Mouse (Mus musculus) right cerebral cortex, postnatal 4 days (tissue): Measurements from ENCODE around the gene Aqp9.

ENCODE experiments used
- DNase-seq: peaks from one replicate; pipeline ENCODE4 v3.0.0-alpha.2; 2022

Aqp9 gene

DNA sequence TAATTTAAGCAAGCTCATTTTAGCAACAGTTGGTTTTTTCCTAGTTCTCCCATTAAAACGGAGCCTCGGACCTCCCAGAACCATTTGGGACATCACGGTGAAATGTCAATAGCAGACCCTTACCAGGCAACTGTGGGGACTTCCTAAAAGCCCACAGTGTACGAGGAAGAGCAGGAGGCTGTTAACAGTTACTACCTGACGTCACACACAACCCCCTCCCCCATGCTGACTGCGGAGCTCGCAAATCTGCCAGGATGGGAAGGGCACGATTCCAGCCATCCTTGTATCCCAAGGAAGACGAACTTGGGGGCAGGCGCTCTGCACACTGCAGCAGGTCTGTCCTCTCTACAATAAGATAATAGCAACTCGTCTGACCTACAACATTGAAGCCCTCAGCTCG lies at the start of gene Aqp9:
Aqp9 (minus strand) TSS at position 172 of the 400 bp plus-strand sequence.
- peak; percentile 18 for DNase-seq

- no peak for DNase-seq
These were observed 49.3 kb upstream of the Aqp9 start for GRCm38 (mm10) chr9:71217793-71218095.

DNA sequence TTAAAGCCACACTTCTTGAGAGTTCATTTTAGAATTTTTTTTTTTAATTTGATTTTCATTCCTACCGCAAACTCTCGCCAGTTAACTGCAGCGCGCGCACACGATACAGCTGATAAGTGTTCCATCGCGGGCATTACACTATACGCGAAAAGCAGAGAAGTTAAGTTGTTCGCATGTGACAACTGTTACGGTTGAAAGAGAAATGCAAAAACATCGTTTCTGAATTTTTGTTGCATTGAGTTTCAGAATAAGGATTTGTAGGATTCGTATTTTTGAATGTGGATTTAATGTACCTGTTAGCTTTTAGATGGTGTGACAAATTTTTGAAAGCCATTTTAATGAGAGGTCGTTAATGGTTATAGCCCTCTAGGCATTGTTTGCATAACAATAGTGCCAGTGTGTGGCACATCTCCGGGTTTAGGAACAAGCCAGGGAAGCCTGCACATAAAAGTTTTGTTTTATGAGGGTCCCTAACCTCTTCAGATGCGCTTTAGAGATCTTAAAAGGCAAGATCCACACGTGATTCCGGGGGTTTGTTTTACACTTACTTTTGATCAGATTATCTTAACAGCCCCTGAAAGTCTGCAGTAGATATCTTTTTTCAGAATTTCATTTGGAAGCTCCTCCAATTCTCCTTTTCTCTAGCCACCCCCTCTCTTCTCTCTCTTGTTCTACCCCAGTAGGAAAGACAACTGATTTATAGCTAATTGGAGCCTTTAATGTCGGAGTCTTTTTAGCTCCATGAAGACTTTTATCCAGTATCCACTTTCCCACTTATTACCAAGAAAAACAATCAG lies 48.7 kb upstream of the Aqp9 start:
- peak; percentile 11 for DNase-seq

DNA sequence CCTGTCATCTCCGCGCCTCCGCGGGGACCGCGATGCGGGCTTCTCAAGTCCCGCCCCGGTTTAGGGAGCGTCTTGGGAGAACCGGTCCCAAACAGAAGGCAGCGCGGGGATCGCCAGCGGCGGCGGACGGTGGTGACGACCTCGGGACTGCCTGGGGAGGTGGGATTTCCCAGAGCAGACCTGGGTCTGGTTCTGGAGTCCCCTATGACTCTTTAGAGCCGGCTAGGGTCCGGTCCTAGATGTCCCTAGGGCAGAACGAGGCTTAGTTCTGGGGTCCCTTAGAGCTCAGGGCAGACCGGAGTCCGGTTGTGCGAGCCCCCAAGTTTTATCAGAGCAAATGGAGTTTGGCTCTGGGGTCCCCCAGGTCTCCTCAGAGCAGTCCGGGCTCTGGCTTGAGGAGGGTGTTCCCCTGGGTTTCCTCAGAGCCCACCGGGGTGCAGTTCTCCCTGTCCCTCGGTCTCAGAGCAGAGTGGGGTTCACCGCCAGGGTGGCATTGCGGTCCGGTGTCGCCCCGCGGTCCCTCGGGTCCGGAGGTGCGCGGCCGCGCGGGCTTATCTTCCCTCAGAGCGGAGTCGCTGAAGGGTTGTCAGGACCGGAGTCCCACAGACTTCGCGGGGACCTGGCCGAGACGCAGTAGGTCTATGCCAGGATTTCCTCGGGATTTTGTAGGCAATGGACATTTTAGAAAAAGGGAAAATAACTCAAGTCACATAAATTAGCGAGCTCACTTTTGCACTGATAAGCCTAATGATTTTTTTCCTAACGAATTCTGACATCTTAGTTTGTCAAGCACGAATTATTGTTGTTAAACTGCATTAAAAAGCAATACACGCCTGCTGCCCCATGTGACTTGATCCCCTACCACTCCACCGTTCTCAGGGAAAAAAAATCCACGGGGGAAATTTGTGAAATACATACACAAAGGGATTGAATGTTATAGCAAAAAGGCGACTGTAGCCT lies 47.8 kb upstream of the Aqp9 start:
- DNase-seq = peak; percentile 13

DNA sequence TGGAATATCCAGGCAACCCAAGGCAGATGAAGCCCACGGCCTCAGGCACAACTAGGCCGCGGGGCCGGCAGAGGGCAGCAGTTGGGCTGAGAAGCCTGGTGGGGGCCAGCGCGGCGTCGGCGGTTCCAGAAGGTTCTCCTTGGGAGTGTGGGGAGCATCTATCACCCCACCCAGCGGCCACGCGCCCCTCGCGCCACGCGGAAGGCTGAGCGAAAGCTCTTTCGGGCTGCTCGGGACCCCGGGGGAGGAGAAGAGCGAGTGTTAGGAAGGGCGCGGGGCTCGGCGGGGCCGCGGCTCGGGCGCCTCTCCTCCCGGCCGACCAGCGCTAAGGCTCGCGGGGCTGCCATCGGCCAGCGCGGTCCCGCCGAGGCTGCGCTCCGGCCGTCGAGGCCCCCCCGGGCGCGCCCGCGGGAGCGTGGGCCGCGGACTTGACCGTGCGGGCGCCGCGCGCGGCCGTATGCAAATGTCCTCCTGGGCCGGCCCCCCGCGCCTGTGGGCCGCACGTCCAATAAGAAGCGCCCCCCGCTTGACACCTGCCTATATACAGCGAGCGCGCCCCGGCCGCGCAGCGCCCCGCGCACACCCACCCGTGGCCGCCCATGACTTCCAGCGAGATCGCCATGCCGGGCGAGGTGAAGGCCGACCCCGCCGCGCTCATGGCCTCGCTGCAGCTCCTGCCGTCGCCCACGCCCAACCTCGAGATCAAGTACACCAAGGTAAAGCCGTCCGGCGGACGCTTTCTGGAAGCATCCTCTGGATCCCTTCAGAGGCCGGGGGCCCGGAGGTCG lies 47.0 kb upstream of the Aqp9 start, which contains the start of gene Aldh1a2:
Aldh1a2 (plus strand) TSS at position 542 of the 788 bp plus-strand sequence.
- DNase-seq = peak; percentile 60

GRCm38 (mm10) chr9:71213636-71214035 lies 45.2 kb upstream of the Aqp9 start:
- no peak for DNase-seq

GRCm38 (mm10) chr9:71210870-71211269 lies 42.4 kb upstream of the Aqp9 start:
- peak; percentile 34 for DNase-seq

DNA sequence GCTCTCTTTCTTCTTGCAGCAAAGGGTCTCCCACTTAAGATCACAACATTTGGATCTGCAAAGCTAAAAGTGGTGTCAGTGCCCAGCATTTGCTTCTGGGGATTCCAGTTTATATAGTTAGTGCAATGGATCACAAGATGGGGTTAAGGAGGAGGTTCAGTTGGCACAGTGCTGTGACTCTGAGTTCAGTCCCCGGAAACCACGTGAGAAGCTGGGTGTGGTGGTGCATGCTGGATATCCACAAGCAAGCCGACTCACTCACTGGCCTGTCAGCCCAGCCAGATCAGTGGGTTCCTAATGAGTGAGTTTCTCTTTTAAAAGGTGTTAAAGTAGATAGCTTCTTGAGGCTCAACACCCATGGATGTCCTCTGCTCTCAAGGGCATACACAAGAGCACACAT lies 40.8 kb upstream of the Aqp9 start:
- no peak for DNase-seq

- DNase-seq = no peak
These were observed 33.8 kb upstream of the Aqp9 start for GRCm38 (mm10) chr9:71202265-71202664.

DNA sequence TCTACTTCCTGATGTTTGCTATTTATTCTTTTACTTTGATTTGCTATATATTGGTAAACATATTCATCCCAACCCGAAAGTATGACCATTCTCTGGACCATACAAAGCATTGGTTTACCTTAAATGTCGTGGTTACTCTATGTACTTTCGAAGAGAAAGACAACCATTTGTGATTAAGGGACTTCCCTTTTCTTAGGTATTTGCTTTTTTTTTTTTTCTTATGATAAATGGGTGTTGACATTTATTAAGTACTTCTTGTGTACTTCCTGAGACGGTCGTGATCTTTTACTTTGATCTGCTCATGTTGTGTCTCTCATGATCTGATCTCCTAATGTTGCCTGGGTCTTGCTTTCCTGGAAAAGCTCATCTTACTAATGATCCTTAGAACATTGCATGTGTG lies 30.3 kb upstream of the Aqp9 start:
- DNase-seq = no peak

DNA sequence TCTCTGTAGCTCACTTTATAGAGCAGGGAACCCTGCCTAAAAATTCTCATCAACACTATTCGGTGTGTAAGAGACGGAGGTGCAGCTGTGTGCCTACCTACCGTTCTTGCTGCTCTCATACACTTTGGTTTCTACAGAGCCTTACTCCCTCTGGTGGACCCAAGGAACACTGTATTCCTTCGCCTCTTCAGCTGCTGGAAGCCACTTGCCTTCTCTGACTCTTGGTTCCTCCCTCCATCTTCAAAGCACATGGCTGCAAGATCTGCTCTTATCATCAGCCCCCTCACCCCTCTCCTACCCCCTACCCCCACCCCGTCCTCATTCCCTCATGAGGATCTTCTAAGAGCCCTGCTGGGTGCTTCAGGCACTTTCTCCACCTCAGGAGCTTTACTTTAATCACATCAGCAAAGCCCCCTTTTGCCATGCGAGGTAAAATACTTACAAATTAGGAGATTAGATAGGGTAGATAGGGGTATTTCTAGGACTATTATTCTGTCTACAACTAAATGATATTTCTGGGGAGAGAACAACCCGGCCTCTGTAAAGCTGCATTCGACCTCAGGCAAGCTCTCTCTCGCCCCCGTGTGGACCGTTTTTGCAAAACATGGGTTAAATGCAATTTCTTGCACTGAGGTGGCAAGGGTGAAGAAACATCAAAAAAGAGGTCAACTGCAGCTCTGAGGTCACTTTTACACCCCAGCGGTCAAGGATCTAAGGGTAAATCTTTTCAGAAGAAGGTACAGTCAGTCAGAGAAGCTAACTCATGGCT lies 20.3 kb upstream of the Aqp9 start:
- peak; percentile 84 for DNase-seq

GRCm38 (mm10) chr9:71187396-71187795 lies 18.9 kb upstream of the Aqp9 start:
- no peak for DNase-seq

DNA sequence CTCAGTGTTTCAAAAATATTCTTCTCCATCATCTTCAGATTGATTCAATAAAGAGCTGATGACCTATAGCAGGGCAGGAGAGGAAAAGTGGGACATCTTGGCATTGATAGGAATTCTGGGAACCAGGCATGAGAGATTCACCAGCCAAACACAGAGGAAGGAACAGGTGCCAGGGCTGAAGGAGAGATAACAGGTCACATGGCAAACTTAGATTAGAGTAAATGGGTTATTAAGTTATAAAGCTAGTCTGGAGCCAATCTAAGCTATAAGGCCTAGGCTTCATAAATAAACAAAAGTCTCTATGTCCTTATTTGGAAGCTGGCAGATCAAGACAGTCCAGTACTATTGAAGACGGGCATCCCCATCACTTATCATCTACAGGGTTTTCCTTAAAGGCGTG lies 17.3 kb upstream of the Aqp9 start:
- DNase-seq = no peak

DNA sequence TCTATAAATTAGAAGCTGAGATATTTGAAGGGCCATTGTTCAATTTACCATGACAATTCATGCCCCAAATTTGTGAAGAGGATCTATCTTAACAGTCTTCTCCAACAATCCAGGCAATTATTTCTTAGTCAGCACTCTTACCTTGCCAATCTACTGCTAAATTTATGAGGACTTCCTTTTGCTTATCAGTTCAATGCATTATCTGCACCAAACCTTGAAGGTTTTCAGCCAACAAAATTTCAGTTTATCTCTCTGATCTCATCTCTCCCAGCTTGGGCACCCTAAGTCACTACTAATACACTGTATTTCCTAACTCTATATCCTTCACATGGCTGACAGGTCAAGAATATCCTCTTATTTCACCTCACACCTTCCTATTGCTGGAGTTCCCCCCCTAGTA lies 16.8 kb upstream of the Aqp9 start:
- no peak for DNase-seq

- DNase-seq = peak; percentile 13
These were observed 11.7 kb upstream of the Aqp9 start for GRCm38 (mm10) chr9:71179964-71180700.

DNA sequence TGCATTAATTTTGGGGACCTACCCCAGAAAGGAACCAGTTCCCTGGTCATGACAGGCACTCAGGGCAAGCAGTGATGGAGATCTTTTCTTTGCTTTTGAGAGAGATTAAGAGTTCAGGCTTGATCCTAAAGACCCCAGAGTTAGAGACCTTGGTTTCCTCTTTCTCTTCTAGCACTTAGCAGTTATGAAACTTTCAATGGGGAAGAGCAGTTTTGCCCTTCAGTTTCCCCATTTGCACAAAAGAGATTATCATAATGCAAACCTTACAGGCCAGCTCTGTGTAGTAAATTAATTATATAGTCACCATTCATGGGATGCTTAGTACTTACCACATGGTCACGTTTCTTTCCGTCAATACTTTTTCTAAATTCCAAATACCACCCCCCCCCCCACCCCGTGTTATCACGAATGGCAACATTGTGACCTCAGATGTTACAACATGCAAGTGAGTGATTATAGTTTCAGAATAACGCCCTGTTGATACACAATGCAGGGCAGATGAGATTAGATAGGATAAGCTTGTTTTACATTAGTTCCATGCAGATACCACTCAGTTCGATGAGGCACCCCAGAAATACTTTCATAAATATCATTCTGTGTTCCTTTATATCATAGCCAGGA lies 10.9 kb upstream of the Aqp9 start:
- DNase-seq = no peak

- DNase-seq = no peak
These were observed 7.2 kb upstream of the Aqp9 start for GRCm38 (mm10) chr9:71175686-71176085.

DNA sequence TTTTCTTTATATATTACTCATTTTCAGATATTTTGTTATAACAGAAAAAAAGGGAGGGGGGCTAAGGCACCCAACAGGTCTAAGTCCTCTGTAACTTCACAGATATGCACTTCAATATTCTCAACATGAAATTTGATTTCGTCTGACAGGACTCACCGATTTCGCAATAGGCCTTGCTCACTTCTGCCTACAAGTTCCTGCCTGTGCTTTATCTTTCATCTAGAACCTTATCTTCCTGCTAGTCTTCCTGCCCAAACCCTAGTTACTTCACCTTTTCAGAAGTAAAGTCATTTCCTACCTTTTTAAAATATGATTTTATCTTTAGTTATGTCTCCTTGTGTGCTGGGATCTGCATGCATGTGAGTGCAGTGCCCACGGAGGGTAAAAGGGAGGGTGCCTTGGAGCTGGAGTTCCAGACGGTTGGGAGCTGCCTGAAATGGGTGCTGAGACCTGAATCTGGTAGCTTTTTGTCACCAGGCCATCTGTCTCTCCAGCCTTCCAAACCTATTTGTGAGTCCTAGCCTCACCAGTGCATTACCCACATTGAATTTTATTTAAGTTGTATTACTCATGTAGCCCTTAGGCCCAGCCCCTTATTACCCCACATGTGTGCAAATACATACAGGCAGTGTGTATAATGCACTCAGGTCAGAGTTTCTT lies 6.0 kb upstream of the Aqp9 start:
- no peak for DNase-seq

GRCm38 (mm10) chr9:71173533-71173932 lies 5.1 kb upstream of the Aqp9 start:
- no peak for DNase-seq

DNA sequence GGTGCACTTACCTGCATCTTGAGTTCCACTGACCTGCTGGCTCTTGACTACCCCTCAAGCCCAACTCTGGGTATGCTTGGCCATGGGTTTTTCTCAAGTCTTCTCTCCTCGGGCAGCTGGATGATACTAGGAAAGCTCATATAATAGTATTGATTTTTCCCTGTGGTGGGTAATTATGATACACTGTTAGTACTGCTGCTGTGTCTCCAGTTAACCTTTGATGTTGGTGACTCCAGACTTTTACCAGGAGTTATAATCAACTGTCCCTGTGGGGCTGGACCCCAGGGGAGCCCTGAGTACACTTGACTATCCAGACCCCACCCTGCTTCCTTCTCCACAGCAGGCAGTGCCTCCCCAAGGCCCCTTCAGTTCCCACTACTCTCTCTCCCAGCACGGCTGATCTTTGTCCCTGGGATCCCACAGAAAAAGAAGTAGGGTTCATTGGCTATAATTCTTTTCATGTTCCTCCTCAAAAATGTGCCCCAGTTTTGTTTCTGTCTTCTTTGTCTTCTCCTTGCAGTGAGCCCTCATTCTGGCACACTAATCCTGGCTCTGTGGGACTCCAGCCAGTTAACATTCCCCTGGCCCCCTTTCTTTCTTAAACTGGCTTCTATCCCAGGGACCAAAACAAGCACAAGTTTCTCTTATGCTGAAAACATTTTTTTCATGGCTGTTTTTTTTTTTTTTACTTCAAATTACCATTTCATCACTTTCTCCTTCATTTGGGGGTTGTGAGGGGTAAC lies 838 bp downstream of the Aqp9 start:
- DNase-seq = peak; percentile 18
